Mouse (Mus musculus) right cerebral cortex, postnatal 36 days (tissue): ENCODE data around the gene Plekhg4.

Experiments
- DNase-seq, 2 experiments: peaks; one replicate each; pipeline ENCODE4 v3.0.0; 2022; ENCODE audit warnings: low spot score in 2 of 2, mixed read lengths in 1 of 2

Gene Plekhg4

GRCm38 (mm10) chr8:105373032-105373431 lies at the start of gene Plekhg4:
Plekhg4 (plus strand) TSS chr8:105373274.
- no peak for DNase-seq

- no peak for DNase-seq
Measured at GRCm38 (mm10) chr8:105325641-105326093, 47.4 kb upstream of the Plekhg4 start.

- DNase-seq: peak; percentile 94 to 95
Measured at GRCm38 (mm10) chr8:105326141-105326672, 46.9 kb upstream of the Plekhg4 start, which contains the start of the genes Lrrc29 and Tmem208. Lrrc29 (minus strand) TSS chr8:105326278. Tmem208 (plus strand) TSS chr8:105326354.

DNA sequence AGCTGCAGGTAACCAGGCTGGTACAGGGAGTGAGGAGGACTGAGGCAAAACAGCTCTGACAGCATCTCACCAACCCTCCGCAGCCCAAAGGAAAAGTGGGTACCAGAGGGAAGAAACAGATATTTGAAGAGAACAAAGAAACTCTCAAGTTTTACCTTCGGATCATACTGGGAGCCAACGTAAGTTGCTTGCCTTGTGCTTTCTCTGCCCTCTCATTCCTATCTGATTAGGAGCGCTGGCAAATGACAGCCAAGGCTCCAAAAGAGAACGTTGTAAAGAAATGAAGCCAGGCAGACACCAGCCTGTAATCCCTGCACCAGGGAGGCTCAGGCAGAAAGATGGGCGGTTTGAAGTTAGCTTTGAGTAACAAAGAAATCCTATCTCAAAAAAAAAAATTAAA lies 46.1 kb upstream of the Plekhg4 start:
- no peak for DNase-seq

DNA sequence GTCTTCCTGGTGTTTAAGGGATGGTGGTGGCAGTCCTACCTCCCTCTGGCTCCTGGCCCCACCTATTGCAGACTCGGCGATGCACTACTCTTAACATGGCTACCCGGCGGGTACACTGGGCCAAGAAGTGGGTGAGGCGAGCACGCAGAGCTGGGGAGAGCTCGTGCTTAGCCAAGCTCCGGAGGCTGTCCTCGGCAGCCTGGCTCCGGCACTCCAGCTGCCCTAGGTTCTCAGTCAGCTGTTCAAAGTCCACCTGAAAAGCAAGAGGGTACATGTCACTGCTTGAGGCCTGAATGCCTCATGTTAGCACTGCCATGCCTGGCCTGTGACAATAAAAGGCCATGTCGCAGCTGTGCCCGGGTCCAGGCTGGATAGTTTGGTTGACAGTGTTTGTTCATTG lies 42.7 kb upstream of the Plekhg4 start:
- no peak for DNase-seq

DNA sequence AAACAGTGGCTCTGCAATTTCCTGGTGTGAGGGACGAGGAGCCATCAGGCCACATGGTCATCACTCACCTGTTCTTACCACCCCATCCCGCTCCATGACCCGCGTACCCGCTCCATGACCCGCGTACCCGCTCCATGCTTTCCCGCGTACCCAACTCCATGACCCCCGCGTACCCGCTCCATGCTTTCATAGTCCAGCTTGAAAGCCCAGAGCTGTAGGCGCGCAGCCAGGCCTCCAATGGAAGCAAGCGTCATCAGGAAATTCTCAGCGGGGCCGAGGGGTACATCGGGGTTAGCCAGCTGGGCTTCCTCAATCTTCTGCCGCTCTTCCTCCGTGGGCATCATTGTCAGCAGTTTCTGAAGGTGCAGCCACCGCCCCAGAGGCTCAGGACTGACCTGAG lies 41.6 kb upstream of the Plekhg4 start:
- DNase-seq: no peak

DNA sequence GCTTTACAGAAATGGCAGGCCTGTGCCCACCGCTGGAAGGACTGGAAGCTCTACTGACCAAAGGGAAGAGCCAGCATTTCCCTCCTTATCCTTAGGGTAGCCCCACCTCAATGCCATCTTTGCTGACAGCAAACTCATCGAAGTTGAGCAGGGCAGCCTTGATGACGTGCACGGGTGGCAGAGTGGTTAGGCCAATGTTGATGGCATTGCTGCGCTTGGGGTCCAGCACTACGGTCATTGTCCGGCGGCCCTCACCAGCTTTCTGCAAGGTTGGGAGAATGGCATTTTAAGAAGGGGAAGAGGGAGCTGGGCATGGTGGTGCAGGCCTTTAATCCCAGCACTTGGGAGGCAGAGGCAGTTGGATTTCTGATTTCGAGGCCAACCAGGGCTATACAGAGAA lies 41.1 kb upstream of the Plekhg4 start:
- no peak for DNase-seq

DNA sequence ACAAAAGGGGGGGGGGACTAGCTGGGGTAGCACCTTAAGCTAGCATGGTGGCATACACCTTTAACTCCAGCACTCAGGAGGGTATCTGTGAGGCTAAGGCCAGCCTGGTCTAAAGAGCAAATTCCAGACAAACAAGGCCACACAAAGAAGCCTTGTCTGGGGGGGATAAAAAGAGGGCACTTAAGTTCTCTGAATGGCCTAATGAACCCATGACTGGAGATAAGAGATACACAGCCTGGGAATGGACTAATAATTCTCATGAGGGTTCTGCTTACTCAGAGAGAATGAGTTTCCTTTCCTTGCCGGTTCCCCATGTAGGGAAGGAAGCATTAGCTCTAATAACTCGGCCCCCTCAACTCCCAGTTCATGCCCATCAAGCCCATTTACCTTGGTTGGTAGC lies 40.6 kb upstream of the Plekhg4 start:
- DNase-seq: no peak

GRCm38 (mm10) chr8:105336373-105337130 lies 36.5 kb upstream of the Plekhg4 start:
- DNase-seq: no peak

GRCm38 (mm10) chr8:105338992-105339391 lies 34.1 kb upstream of the Plekhg4 start:
- no peak for DNase-seq

GRCm38 (mm10) chr8:105339886-105340635 lies 33.0 kb upstream of the Plekhg4 start:
- no peak for DNase-seq

- no peak for DNase-seq
Measured at GRCm38 (mm10) chr8:105341399-105341798, 31.7 kb upstream of the Plekhg4 start.

DNA sequence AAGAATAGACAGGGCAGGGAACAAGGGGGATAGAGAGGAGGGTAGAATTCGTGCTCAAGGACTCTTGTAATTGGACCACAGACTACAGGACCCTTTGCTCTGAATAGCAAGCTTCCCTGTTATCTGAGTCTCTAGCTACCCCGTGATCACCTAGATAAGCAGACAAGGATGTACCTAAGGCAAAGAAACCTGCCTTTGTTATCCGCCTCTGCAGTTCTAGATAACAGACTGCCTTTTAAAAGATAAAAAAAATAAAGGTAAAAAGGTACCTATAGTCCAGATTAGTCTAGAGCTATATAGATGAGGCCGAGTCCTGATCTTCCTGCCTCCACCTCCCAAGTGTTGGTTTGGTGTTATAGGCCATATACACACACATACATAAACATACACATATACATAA lies 30.3 kb upstream of the Plekhg4 start:
- no peak for DNase-seq

DNA sequence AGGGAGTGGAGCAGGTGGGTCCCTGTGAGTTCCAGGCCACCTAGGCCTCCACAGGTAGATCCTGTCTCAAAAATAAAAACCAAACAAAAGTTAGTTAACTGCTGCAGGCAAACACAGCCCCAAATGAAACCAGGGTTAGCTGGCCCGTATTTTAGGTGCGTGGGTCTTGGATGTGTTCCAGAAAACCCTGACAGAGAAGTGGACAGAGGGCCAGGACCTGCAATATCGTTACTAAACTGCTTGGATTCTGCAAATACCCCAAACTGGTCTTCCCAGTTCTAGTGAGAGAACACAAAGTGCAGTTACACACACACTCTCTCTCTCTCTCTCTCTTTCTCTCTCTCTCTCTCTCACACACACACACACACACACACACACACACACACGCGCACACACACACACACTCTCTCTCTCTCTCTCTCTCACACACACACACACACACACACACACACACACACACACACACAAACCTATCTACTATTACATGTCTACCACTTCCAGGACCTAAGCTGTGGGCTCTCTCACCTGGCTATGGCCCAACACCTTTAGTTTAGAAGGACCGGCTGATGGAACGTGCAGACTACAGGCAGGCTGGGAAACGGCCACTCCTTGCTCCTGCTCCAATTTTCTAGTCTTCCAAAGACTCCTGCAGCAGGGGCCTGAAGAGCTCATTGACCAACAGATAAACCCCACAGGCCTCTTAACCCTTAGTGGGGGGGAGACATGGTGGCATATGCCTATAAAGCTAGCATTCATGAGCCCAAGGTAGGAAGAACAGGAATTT lies 29.1 kb upstream of the Plekhg4 start:
- no peak for DNase-seq

GRCm38 (mm10) chr8:105345061-105345975 lies 27.8 kb upstream of the Plekhg4 start:
- DNase-seq: no peak

DNA sequence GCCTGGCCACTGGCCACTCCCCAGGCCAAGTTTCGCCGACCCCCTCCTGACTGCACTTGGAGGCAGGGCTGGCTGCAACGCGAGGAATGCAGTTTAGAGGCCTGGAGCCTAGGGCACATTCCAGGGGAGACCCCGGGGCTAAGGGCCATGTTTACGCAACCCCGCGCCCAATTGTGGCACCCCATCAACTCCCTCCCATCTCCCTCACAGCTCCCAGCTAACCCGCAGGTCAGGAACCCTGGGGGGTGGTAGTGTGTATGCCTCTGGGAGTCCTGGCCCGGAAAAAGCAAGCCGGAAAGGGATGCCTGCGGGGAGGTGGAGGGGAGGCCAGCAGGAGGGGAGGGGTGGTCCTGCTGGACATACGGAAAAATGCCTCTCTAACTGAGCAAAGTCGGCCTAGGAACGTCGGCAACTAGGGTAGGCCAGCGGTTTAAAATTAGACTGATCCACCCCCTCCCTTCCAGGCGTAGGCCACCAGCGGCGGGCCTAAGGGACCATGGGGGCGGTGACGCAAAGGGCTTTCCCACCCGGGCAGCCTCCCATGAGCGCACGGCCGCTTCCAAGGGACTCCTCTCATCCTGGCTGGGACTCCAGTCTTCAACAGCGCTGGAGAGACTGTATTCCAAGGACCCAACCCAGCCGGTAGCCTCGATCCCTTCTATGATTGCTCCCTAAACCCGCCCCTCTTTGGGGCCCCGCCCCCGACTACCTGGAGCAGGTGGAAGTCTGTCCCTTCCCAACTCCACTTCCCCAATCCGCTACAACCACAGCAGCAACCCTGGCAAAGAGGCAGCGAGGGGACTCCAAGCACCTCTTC lies 26.3 kb upstream of the Plekhg4 start:
- peak in 1 of 2 experiments; percentile 38 for DNase-seq

DNA sequence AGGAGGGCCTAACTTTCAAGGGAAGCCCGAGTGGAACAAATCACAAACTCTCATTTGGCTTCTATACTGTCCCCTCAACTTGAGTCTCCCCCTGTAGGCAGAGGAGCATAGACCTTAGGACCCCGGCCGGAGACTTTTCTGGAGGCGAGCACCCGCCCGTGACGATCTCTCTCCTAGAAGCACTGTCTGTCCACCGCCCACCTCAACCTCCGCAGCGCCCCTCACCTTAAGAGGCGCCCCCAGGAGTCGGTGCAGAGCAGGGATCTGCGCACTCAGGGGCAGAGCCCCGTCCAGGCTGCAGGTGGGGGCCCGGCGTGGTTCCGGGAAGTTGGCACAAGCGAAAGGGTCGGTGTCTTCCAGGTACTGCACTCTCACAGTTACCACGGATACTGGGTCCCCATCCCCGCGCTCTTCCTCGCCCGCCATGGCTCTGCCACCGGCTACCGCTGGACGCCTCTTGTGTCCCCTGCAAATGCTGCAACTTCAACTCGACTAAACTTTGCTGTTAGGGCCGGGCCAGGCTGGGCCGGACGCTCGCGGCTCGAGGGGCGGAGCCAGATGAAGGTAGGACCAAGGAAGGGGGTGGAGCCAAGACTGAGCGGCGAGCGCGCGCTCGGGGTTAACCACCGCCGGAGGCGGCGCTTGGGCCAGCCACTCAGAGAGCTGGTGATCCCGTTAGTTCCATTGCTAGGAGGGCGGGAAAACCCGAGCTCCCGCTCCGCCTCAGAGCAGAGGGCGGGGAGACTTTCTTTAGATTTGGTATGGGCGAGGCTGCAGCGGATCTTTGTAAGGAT lies 25.4 kb upstream of the Plekhg4 start, which contains the start of gene Fhod1:
Fhod1 (minus strand) TSS at position 526 of the 794 bp plus-strand sequence.
- peak; percentile 84 to 88 for DNase-seq

GRCm38 (mm10) chr8:105348450-105349095 lies 24.5 kb upstream of the Plekhg4 start, which contains the start of gene Slc9a5:
Slc9a5 (plus strand) TSS chr8:105348843.
- DNase-seq: peak in 1 of 2 experiments; percentile 32
